Mouse (Mus musculus) layer of hippocampus, adult 2 months (tissue): ENCODE measurements around the gene Parpbp. TPM values are rescaled to one million over a fixed set of nuclear protein-coding genes. Genes with fewer than 3 reads are reported as not detected.

Experiments
- DNase-seq, 2 experiments: peaks; one replicate each; pipeline ENCODE4 v3.0.0; 2022; ENCODE audit warnings: low spot score in 2 of 2
- H3K27ac ChIP-seq: fragments of 200-600 bp; 2 replicates; pipeline ENCODE4 v1.8.1; 2022
- H3K4me3 ChIP-seq: fragments of 200-600 bp; 2 replicates; pipeline ENCODE4 v1.8.1; 2022; ENCODE audit warnings: mild to moderate bottlenecking
- CTCF ChIP-seq: fragments of 200-600 bp; conservative IDR thresholded peaks from 2 replicates; pipeline ENCODE4 v1.8.1; 2022; ENCODE audit warnings: antibody characterized with exemption, mild to moderate bottlenecking, moderate library complexity
- long read RNA-seq, 2 experiments: library from polyadenylated mRNA; stranded (forward); transcript quantifications; one replicate each; pipeline ENCODE4 v2.0.0; 2021; ENCODE audit warnings: borderline mapping rate in 2 of 2
- total RNA-seq, 2 experiments: library from RNA; stranded (reverse); gene quantifications; 2 replicates each; pipeline ENCODE4 v1.2.3; 2021

Gene Parpbp
- total RNA-seq: under 1 TPM; 0.59 to 0.64 TPM
- long read RNA-seq, experiment 1, partial matches to known transcripts: 0 of 1 reads
- long read RNA-seq, experiment 1, other reads (novel, unspliced or antisense): 1 of 1 reads
- long read RNA-seq, experiment 2: 0 reads

DNA sequence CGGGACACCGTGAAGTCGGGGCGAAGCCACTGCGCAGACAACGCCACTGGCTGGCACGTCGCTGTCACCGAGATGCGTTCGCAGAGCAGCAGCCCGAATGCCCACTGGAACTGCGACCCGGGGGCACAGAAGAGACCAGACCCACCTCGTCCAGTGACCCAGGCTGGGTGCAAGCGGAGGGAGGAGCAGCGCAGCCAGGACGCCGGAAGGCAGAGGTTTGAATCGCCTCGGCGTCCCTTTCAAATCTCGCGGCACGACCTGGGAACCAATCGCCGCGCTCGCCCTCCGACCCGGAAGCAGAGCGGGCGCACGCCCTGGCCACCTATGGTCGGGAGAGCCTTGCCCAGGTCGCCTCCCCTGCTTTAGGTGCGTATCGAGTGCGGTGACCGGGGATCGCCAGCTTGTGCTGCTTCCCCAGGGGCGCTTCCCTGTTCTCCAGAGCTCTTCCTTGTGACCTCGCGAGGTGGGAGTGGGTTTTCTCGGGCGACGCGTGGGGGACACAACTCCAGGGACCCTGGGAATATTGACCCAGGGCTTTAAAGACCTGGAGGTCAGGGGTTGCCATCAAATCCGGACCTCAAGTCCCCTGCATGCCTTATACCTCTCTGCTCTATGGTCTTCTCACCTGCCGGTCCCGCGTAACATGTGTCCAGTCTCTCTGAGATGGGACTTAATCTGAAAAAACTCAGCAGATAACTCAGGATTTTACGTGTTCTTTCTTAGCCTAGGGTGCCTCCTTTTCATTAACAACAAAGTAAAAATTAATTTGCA lies at the start of gene Parpbp, which contains the start of gene Nup37:
Parpbp (minus strand) TSS at position 235 of the 771 bp plus-strand sequence.
Nup37 (plus strand) TSS at position 286 of the 771 bp plus-strand sequence.
- peak within 1 kb of the TSS; percentile 79 for H3K27ac ChIP-seq
- TF ChIP-seq CTCF: peak; percentile 45
- DNase-seq: peak; percentile 60 to 85
- peak within 1 kb of the TSS; percentile 84 for H3K4me3 ChIP-seq

DNA sequence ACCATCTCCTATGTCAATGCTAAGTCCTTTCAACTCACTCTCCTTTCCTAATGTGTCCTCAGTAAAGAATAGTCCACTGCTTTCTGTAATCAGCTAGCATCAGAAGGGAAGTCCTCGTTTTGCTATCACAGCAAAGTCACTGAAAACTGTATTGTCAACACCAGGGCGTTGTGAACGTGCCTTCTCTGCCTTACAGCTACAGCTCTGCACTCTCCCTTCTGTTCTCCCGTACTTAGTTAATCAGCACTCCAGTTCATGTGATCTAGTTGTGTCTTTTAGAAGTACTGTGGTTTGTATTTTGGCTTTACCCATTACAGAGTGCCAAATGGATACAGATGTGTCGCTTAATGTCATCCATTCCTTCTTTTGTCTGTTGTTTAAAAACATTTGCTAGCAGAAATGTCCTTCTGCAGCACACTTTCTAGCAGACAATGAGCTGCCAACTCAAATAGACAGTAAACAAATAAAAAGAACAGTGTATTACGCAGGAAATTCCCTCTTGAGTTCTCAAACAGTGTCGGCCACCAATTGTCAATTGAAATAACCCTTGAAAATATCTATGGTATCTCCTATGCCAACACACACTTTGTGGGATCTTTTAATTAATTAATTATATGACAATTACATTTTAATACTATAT lies 20.8 kb upstream of the Parpbp start:
- DNase-seq: no peak
- TF ChIP-seq CTCF: no peak
- no peak overlapping the region for H3K4me3 ChIP-seq
- no peak overlapping the region for H3K27ac ChIP-seq

DNA sequence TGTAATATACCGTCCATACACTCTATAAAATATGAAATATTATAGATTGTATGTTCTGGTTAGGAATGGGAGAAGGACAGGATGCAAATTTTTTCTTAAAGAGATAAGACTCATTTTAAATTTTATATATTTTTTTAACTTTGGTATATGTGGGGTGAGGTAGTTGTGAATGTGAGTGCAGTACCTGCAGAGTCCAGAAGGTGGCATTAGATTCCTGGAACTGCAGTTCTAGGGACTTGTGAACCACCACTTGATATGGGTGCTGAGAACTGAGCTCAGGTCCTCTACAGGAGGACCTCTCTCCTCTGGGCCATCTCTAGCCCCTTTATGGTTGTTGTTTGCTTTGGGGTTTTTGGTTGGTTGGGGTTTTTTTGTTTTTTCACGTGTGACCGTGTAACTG lies 19.4 kb upstream of the Parpbp start:
- Histone ChIP-seq H3K4me3 (no peak overlapping the region), H3K27ac (no peak overlapping the region)
- TF ChIP-seq CTCF: peak; percentile 65
- no peak for DNase-seq

DNA sequence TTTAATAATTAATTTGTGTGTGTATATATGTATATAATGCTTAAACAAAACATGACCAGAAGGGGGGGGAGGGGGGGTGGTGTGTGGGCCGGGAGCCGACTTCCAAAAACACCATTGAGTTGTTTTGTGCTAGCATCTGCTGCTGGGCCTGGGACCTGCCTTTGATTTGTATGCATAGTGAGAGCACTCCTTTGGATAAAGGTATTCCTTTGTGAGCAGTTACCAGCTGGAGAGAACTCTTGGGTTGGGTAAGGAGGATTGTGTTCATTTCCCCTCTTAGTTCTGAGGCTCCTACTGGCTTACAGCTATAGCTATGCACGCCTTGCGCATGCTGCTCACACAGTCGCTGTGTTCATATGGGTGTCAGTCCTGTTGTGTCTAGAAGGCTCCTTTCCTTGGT lies 15.9 kb upstream of the Parpbp start:
- TF ChIP-seq CTCF: no peak
- Histone ChIP-seq H3K4me3 (no peak overlapping the region), H3K27ac (no peak overlapping the region)
- no peak for DNase-seq

DNA sequence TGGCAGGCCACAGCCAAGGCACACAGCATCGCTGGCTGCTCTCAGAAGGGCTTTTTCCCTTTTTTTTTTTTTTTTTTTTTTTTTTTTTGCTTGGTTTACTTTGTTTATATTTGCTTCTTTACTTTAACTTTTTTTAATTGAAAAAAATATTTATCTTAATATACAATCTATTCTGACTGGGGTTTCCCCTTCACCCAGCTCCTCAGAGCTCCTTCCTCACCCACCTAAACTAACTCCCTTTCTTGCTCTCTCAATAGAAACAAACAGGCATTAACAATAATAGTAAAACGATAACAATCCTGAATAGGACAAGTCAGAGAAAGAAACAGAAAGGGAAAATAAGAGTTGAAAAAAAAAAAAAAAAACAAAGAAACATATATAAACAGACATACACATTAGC lies 15.4 kb upstream of the Parpbp start:
- no peak for TF ChIP-seq CTCF
- no peak for DNase-seq
- no peak overlapping the region for H3K27ac ChIP-seq
- H3K4me3 ChIP-seq: no peak overlapping the region

DNA sequence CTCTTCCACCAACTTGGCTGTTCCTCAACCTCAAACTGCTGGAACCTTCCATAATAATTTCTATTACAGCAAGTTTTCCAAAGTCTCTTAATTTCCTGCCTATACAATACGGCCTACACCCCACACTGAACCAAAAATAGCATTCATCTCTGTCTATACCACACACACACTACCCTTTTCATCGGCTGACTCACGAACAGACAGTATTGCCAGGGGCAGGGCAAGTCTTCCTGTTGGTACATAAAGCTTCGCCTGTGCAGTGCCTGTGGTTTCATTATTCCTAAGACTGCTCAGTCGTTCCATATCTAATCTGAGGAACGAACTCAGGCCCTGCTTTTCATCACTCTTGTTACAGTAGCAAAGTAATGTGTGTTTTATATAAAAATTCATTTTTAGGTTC lies 4.9 kb upstream of the Parpbp start:
- Histone ChIP-seq H3K27ac (no peak overlapping the region), H3K4me3 (no peak overlapping the region)
- DNase-seq: no peak
- no peak for TF ChIP-seq CTCF

DNA sequence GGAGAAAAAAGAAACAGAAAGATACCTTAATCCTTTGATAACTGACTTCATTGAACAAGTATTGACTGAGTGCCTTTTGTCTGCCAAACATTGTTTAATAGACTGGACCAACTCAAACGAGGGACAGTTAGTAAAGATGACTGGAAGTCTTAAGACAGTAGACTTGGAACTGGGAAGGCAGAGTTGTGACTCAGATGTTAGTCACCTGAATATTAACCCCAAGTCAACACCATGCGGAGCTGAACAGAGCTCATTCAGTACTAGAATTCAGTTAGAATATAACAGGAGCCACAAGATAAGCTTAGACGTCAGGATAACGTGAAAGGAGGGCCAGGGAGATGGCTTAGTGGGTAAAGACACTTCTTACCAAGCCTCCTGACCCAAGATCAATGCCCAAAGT lies 3.6 kb upstream of the Parpbp start:
- H3K4me3 ChIP-seq: no peak overlapping the region
- DNase-seq: no peak
- H3K27ac ChIP-seq: no peak overlapping the region
- no peak for TF ChIP-seq CTCF

DNA sequence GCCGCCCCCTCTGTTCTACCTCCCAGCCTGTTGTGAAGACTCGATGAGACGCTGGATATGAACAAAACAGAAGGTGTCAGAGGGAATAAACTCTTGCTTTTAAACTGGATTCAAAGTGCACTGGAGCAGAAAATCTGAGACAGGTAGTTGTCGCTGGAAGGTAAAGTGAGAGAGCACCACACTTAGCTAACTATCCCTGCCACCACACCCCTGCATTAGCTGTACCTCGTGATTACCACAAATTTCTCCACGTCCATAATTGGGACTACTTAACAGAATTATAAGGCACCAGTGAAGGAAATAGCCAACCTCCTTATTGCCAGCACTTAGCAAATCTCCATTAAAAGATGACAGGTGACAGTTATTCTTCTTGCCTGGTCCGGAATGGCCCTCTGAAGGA lies 554 bp downstream of the Parpbp start:
- Histone ChIP-seq H3K27ac (no peak overlapping the region), H3K4me3 (peak overlapping the region; percentile 84)
- DNase-seq: no peak
- TF ChIP-seq CTCF: no peak

DNA sequence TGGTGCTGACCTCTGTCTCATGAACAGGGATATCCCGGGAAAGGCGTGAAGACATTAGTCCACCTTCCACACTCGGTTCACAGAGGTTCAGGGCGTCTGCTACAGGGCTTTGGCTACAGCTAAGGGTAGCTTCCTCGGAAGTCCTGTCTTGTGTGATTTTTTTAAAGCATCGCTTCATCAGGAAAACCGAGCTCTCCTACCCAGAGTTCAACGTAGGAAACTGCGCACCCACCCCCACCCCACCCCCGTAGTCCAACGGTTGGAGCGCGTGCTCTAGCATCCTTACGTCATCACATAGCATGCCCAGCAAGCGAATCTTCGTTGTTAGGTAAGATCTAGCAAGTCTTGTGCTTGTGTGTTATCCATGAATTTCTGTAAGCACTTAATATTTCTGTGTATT lies 11.1 kb downstream of the Parpbp start:
- no peak for DNase-seq
- Histone ChIP-seq H3K4me3 (no peak overlapping the region), H3K27ac (no peak overlapping the region)
- TF ChIP-seq CTCF: no peak

DNA sequence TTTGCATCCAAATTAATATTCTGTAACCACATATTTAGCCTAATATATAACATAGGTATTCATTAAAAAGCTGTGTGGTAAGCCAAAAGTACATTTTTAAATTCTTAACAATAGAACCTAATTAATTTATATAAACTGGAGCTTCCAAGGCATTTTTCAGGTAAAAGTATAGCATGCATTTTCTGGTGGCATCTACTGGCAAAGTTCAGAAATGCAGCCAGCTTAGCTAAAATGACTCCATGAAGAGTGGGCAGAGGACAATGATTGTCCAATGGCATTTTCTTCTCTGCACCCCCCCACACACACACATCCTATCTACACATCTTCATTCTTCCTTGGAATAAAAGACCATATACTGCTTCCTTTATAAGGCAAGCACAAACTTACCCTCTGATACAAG lies 27.0 kb downstream of the Parpbp start:
- TF ChIP-seq CTCF: peak; percentile 72
- H3K4me3 ChIP-seq: no peak overlapping the region
- no peak for DNase-seq
- H3K27ac ChIP-seq: no peak overlapping the region

DNA sequence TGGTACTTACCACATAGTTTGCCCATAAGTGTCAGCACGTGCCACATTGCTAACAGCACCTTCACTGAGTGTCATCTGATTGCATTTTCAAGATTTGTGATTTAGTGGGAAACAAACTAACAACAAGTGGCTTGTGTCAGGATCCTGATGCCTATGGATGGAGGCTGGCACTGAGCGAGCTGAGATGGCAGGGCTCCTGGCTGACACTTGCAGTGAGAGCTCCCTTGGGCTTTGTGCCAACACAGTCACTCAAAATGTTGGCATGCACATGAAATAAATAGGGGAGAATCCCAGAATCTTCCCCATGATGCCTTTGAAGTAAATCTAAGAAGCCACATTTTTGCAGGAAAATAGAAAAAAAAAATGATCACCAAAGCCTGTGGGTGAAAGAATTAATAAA lies 33.5 kb downstream of the Parpbp start:
- no peak overlapping the region for H3K27ac ChIP-seq
- no peak for TF ChIP-seq CTCF
- H3K4me3 ChIP-seq: no peak overlapping the region
- no peak for DNase-seq

DNA sequence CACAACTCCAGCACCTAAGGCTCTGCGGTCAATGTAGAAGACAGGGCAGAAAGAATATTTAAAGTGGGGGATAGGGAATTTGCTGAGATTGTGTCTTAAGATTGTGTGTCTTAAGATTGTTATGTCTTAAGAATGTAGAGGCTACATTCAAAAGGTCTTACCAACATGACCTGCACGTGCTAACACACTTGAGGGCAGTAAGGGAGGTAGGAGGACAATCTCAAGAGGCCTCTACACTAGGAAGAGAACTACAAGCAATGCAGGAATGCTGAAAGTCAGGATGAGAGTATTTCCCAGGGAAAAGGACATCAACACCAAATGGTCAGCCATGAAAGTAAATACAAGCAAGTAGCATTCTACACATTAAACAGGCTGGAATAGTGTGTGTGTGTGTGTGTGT lies 40.6 kb downstream of the Parpbp start:
- no peak for DNase-seq
- no peak overlapping the region for H3K27ac ChIP-seq
- TF ChIP-seq CTCF: no peak
- H3K4me3 ChIP-seq: no peak overlapping the region

DNA sequence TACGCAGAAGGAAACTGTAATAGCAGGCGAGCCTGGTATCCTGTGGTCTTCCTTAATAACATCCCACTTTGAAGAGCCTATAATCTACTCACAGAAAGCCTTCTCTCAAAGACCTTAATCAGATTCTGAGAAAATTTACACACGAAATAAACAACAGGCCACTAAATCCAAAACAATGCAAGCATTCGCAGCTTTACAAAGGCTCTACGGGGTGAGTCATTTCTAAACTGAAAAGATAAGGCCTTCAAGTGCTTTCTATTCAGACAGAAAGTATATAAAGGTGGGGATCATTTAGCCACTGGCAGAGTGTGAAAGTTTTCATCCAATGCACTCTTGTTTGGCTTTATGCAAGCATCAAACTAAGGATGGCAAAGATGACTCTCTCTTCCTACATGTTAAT lies 56.0 kb downstream of the Parpbp start, which contains the start of gene Pmch:
Pmch (plus strand) TSS at position 301 of the 400 bp plus-strand sequence.
- Histone ChIP-seq H3K27ac (no peak within 1 kb of the TSS), H3K4me3 (no peak within 1 kb of the TSS)
- no peak for DNase-seq
- no peak for TF ChIP-seq CTCF

DNA sequence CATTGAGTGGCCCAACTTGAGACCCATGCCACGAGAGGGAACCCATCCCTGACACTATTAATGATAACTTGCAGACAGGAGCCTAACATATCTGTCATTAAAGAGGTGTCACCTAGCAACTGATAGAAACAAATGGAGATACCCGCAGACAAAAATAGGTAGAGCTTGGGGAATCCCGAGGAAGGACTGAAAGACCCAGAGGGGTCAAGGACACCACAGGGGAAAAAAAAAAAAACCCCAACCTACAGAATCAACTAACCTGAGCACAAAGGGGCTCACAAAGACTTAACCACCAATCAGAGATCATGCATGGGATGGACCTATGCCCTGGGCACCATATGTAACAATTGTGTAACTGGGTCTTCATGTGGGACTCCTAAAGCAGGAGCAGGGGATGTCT lies 79.4 kb downstream of the Parpbp start:
- no peak for TF ChIP-seq CTCF
- Histone ChIP-seq H3K4me3 (no peak overlapping the region), H3K27ac (no peak overlapping the region)
- DNase-seq: no peak
